Mouse (Mus musculus): ENCODE measurements around the gene Nsun4. TPM values are rescaled to one million over a fixed set of nuclear protein-coding genes. Genes with fewer than 3 reads are reported as not detected.

Gene Nsun4
- polyA plus RNA-seq, 1 experiment: 23.7 TPM

GRCm38 (mm10) chr4:115987858-115988530 is 65.7 kb downstream of the Nsun4 start:
- H3K79me2 ChIP-seq (ENCODE audit: control insufficient read depth, insufficient read depth): no peaks in the 10 kb centered on the region

GRCm38 (mm10) chr4:115987436-115987835 is 66.2 kb downstream of the Nsun4 start:
- H3K4me3 ChIP-seq: no peak overlapping the region
- no peak overlapping the region for H3ac ChIP-seq (ENCODE audit: control insufficient read depth, insufficient read length)
- H3K79me2 ChIP-seq (ENCODE audit: control insufficient read depth, insufficient read depth): no peaks in the 10 kb centered on the region
- H3K4me2 ChIP-seq (ENCODE audit: low read depth): no peak overlapping the region
- no peak for TF ChIP-seq SRF (IDR thresholded peaks at IDR 0.05; ENCODE audit: control insufficient read depth, insufficient read length, low read depth)
- TF ChIP-seq POLR2A (IDR thresholded peaks at IDR 0.05; ENCODE audit: insufficient read length, low read depth): no peak
- TF ChIP-seq MYOD1 (IDR thresholded peaks at IDR 0.05; ENCODE audit: control insufficient read depth in 1 of 3, insufficient read length in 2 of 3, low read depth in 2 of 3): no peak
- no peak for TF ChIP-seq REST (IDR thresholded peaks at IDR 0.05; ENCODE audit: insufficient read depth, insufficient read length)
- no peak for TF ChIP-seq USF1 (IDR thresholded peaks at IDR 0.05; ENCODE audit: low read depth)
- H3K36me3 ChIP-seq (ENCODE audit: control insufficient read depth, insufficient read depth): no peaks in the 10 kb centered on the region
- H3K27me3 ChIP-seq (ENCODE audit: control insufficient read depth, insufficient read depth, insufficient read length): peaks cover 36% of the 10 kb centered on the region

More at GRCm38 (mm10) chr4:115987858-115988530, 65.7 kb downstream of the Nsun4 start:
- TF ChIP-seq REST (IDR thresholded peaks at IDR 0.05; ENCODE audit: insufficient read depth, insufficient read length) (no peak), CEBPB (IDR thresholded peaks at IDR 0.05; ENCODE audit: insufficient read depth, poor library complexity, severe bottlenecking) (no peak), TCF3 (IDR thresholded peaks at IDR 0.05; ENCODE audit: insufficient read length, low read depth) (no peak), SRF (IDR thresholded peaks at IDR 0.05; ENCODE audit: control insufficient read depth, insufficient read length, low read depth) (no peak), E2F4 (IDR thresholded peaks at IDR 0.05; ENCODE audit: insufficient read depth) (no peak), MAX (IDR thresholded peaks at IDR 0.05; ENCODE audit: low read depth) (no peak), MYOD1 (IDR thresholded peaks at IDR 0.05; ENCODE audit: control insufficient read depth in 1 of 3, insufficient read length in 2 of 3, low read depth in 2 of 3) (no peak), USF1 (IDR thresholded peaks at IDR 0.05; ENCODE audit: low read depth) (no peak), POLR2A (IDR thresholded peaks at IDR 0.05; ENCODE audit: insufficient read length, low read depth) (no peak), MYOG (IDR thresholded peaks at IDR 0.05; ENCODE audit: control insufficient read depth in 1 of 3, insufficient read depth in 1 of 3, insufficient read length in 2 of 3, low read depth in 2 of 3) (no peak), POLR2AphosphoS2 (IDR thresholded peaks at IDR 0.05; ENCODE audit: insufficient read length, low read depth) (no peak), TCF12 (IDR thresholded peaks at IDR 0.05; ENCODE audit: insufficient read depth, poor library complexity, severe bottlenecking) (no peak)
- Histone ChIP-seq H3K4me3 (no peak overlapping the region), H3K27me3 (ENCODE audit: control insufficient read depth, insufficient read depth, insufficient read length) (peaks cover 37% of the 10 kb centered on the region), H3K36me3 (ENCODE audit: control insufficient read depth, insufficient read depth) (no peaks in the 10 kb centered on the region), H3ac (ENCODE audit: control insufficient read depth, insufficient read length) (no peak overlapping the region), H3K4me2 (ENCODE audit: low read depth) (no peak overlapping the region)

- peak overlapping the region; percentile 22 for H3K4me2 ChIP-seq (ENCODE audit: low read depth)
- no peaks in the 10 kb centered on the region for H3K36me3 ChIP-seq (ENCODE audit: control insufficient read depth, insufficient read depth)
- H3K79me2 ChIP-seq (ENCODE audit: control insufficient read depth, insufficient read depth): no peaks in the 10 kb centered on the region
- no peak overlapping the region for H3ac ChIP-seq (ENCODE audit: control insufficient read depth, insufficient read length)
- TF ChIP-seq MYOG (IDR thresholded peaks at IDR 0.05; ENCODE audit: control insufficient read depth in 1 of 3, insufficient read depth in 1 of 3, insufficient read length in 2 of 3, low read depth in 2 of 3): no peak
- TF ChIP-seq MYOD1 (IDR thresholded peaks at IDR 0.05; ENCODE audit: control insufficient read depth in 1 of 3, insufficient read length in 2 of 3, low read depth in 2 of 3): no peak
- no peak for TF ChIP-seq SRF (IDR thresholded peaks at IDR 0.05; ENCODE audit: control insufficient read depth, insufficient read length, low read depth)
- no peak for TF ChIP-seq REST (IDR thresholded peaks at IDR 0.05; ENCODE audit: insufficient read depth, insufficient read length)
- H3K4me3 ChIP-seq: no peak overlapping the region
- peaks cover 29% of the 10 kb centered on the region for H3K27me3 ChIP-seq (ENCODE audit: control insufficient read depth, insufficient read depth, insufficient read length)
These were observed 68.7 kb downstream of the Nsun4 start for GRCm38 (mm10) chr4:115984967-115985366.

- H3K4me2 ChIP-seq (ENCODE audit: low read depth): peak overlapping the region; percentile 39
These were observed 69.6 kb downstream of the Nsun4 start for GRCm38 (mm10) chr4:115984111-115984510.

More at GRCm38 (mm10) chr4:115984111-115984510, 69.6 kb downstream of the Nsun4 start:
- TF ChIP-seq TCF12 (IDR thresholded peaks at IDR 0.05; ENCODE audit: insufficient read depth, poor library complexity, severe bottlenecking) (no peak), MAX (IDR thresholded peaks at IDR 0.05; ENCODE audit: low read depth) (no peak), POLR2AphosphoS2 (IDR thresholded peaks at IDR 0.05; ENCODE audit: insufficient read length, low read depth) (no peak), CEBPB (IDR thresholded peaks at IDR 0.05; ENCODE audit: insufficient read depth, poor library complexity, severe bottlenecking) (no peak), TCF3 (IDR thresholded peaks at IDR 0.05; ENCODE audit: insufficient read length, low read depth) (no peak), SRF (IDR thresholded peaks at IDR 0.05; ENCODE audit: control insufficient read depth, insufficient read length, low read depth) (no peak), USF1 (IDR thresholded peaks at IDR 0.05; ENCODE audit: low read depth) (no peak), MYOD1 (IDR thresholded peaks at IDR 0.05; ENCODE audit: control insufficient read depth in 1 of 3, insufficient read length in 2 of 3, low read depth in 2 of 3) (no peak), E2F4 (IDR thresholded peaks at IDR 0.05; ENCODE audit: insufficient read depth) (no peak), REST (IDR thresholded peaks at IDR 0.05; ENCODE audit: insufficient read depth, insufficient read length) (no peak), MYOG (IDR thresholded peaks at IDR 0.05; ENCODE audit: control insufficient read depth in 1 of 3, insufficient read depth in 1 of 3, insufficient read length in 2 of 3, low read depth in 2 of 3) (no peak), POLR2A (IDR thresholded peaks at IDR 0.05; ENCODE audit: insufficient read length, low read depth) (no peak)
- Histone ChIP-seq H3K79me2 (ENCODE audit: control insufficient read depth, insufficient read depth) (no peaks in the 10 kb centered on the region), H3K36me3 (ENCODE audit: control insufficient read depth, insufficient read depth) (no peaks in the 10 kb centered on the region), H3K27me3 (ENCODE audit: control insufficient read depth, insufficient read depth, insufficient read length) (peaks cover 37% of the 10 kb centered on the region), H3K4me3 (no peak overlapping the region), H3ac (ENCODE audit: control insufficient read depth, insufficient read length) (no peak overlapping the region)

Other genes with a start within 250 kb of the Nsun4 start
- gene Mob3c, start 225.8 kb downstream of the Nsun4 start, polyA plus RNA-seq (2012; fragmentation: generic; extraction: Trizol): 4.9 TPM
- 31.7 TPM for gene Mknk1, start 214.7 kb downstream of the Nsun4 start, polyA plus RNA-seq (2012; fragmentation: generic; extraction: Trizol)
- not detected for gene Kncn, start 169.5 kb downstream of the Nsun4 start, polyA plus RNA-seq (2012; fragmentation: generic; extraction: Trizol)
- not detected for gene 6430628N08Rik, start 163.2 kb downstream of the Nsun4 start, polyA plus RNA-seq (2012; fragmentation: generic; extraction: Trizol)
- 0.01 TPM for gene Dmbx1, start 114.0 kb downstream of the Nsun4 start, polyA plus RNA-seq (2012; fragmentation: generic; extraction: Trizol)
- gene Faah, start 36.0 kb downstream of the Nsun4 start, polyA plus RNA-seq (2012; fragmentation: generic; extraction: Trizol): 0.08 TPM
- 835 TPM for gene Uqcrh, start 21.2 kb upstream of the Nsun4 start, polyA plus RNA-seq (2012; fragmentation: generic; extraction: Trizol)
- gene Lrrc41, start 21.4 kb upstream of the Nsun4 start, polyA plus RNA-seq (2012; fragmentation: generic; extraction: Trizol): 36.1 TPM
- 2.2 TPM for gene Rad54l, start 69.8 kb upstream of the Nsun4 start, polyA plus RNA-seq (2012; fragmentation: generic; extraction: Trizol)
- 75.9 TPM for gene Pomgnt1, start 70.0 kb upstream of the Nsun4 start, polyA plus RNA-seq (2012; fragmentation: generic; extraction: Trizol)
- gene Lurap1, start 97.5 kb upstream of the Nsun4 start, polyA plus RNA-seq (2012; fragmentation: generic; extraction: Trizol): 1.5 TPM
- gene Tspan1, start 113.7 kb upstream of the Nsun4 start, polyA plus RNA-seq (2012; fragmentation: generic; extraction: Trizol): 0.16 TPM
- gene 1700042G07Rik, start 119.5 kb upstream of the Nsun4 start, polyA plus RNA-seq (2012; fragmentation: generic; extraction: Trizol): not detected
- gene Gm49337, start 119.5 kb upstream of the Nsun4 start, polyA plus RNA-seq (2012; fragmentation: generic; extraction: Trizol): not detected
- gene Pik3r3, start 167.7 kb upstream of the Nsun4 start, polyA plus RNA-seq (2012; fragmentation: generic; extraction: Trizol): 5.7 TPM